Mouse (Mus musculus) Muller cell, postnatal 12 days (primary cell): Measurements from ENCODE around the gene Hint2.

Experiments used
- DNase-seq: peaks from one replicate; pipeline ENCODE4 v3.0.0-alpha.2; 2015; ENCODE audit errors: inconsistent ontology term

Hint2 gene

DNA sequence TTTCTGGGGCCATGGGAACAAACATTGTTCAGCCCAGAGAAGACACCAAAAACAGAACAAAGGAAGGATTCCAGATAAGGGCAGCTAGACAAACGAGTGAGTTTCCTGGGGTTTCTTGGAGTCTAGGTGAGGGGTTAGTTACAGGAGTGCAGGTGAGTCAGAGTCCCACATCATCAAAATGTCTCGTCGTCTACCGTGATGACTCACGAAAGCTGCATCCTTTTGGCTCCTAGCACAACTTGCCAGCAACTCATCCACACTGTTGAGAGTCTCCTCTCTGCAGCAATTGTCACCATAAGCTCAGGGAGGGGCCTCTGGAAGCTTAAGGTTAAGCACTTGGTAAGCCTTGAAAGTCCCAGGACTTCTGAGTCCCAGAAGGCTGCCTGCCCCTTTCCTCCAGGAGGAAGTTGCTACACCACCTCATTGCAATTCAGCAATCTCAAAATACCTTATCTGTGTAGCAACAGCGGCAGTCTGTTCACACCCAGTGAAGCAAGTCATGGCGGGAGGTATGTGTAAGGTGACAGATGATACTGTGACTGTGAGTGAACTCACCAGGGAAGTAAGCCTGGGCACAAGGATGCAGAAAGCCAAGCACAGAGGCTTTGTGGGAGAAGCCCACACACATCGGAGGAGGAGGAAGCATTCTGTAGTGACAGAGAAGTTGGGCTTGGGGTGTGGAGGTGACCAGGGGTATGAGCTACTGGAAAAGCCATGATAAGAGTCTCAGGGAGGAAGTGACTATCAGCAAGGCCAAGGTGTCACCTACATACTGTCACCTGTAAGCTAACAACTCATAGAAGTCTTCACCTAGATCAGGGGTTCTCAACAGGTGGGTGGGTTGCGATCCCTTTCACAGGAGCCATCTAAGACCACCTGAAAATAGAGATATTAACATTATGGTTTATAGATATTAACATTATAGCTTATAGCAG, 51.2 kb downstream of the Hint2 start:
- DNase-seq: no peak
